Mouse (Mus musculus): ENCODE measurements around the gene Dnajb14.
"Not testable (repeated sequence)": the region's sequence is repeated elsewhere in the genome, so short reads cannot be mapped to it uniquely, and the experiment has no call there.

Gene Dnajb14

DNA sequence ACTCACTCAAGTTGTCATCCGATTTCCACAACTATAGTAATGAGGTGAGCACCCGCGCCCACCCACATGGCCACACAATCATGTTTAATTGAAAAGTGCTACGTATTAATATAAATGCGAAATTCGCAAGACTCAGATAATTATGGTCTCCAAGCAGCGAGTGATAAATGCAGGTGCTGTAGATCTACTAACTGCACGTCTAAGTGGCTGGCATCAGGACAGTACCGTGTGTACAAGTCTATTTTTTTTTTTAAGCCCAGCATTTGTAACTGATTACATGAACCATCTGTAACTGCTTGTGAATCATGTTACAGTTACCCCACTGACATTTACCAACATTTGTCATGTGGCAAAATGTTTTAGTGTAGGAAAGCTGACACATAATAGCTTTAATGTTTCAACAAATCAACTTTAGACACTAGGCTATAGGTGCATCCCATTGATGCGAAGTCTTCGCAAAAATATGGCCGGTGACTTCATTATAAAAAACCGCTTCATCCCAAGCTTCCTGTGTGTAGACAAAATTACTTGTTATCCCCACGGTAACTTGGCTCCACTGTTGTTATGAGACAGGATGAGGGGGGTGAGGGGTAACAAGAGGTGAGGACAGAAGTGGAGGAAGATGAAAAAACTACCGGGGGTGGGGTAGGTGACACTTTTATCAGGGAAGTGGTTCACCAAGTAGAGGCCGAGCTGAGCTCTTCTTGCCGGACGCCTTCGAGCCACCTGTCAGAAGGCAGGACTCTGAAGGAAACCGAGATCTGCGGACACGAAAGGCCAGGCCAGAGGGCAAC lies 3.9 kb upstream of the Dnajb14 start:
- DNase-seq (ENCODE audit: low read depth, low spot score): peak; percentile 80

GRCm38 (mm10) chr3:137864124-137864987 lies 3.1 kb upstream of the Dnajb14 start, which contains the start of gene H2afz:
Gene H2afz (plus strand): TSS chr3:137864487.
- peak; percentile 97 for DNase-seq (ENCODE audit: low read depth, low spot score)

DNA sequence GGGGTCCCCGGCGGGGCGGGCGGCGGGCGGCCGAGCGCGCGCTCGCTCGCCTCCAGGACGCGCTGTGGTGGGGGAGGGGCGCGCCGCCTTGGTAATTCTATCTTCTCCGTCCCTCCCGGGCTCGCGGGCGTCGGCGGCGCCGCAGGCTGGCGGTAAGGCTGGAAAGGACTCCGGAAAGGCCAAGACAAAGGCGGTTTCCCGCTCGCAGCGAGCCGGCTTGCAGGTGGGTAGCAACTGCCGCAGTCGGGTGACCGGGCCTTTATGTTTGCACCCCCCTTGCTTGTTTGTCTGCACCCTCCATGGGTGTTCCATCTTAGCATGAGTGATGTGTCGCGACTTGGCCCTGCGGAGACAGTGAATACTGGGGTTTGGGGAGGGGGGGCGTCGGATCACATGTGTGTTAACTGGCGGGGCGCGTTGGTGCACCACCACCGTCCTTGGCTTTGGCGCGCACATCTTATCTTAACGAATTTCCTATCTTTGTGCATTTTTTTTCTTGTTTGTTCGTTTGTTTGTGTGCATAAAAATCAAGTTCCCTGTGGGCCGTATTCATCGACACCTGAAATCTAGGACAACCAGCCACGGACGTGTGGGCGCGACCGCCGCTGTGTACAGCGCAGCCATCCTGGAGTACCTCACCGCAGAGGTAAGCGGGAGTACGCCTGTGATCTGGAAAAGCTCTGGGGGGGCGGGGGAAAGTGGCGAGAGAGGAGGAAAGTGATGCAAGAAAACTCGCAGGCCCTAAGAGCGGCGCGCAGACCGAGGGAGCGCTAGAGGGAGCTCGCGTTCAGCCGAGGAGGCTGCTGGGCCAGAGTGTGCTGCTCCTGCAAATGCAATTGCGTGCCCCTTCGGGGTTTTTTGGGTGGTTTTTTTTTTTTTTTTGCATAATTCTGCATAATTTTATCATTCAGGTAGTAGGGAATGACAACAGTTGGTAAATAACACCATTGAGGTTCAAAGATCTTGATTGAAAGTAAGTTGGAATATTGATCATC lies 2.2 kb upstream of the Dnajb14 start:
- DNase-seq (ENCODE audit: low read depth, low spot score): peak; percentile 92

- DNase-seq (ENCODE audit: low read depth, low spot score): peak; percentile 84
These were observed 390 bp upstream of the Dnajb14 start for GRCm38 (mm10) chr3:137867133-137867436.

DNA sequence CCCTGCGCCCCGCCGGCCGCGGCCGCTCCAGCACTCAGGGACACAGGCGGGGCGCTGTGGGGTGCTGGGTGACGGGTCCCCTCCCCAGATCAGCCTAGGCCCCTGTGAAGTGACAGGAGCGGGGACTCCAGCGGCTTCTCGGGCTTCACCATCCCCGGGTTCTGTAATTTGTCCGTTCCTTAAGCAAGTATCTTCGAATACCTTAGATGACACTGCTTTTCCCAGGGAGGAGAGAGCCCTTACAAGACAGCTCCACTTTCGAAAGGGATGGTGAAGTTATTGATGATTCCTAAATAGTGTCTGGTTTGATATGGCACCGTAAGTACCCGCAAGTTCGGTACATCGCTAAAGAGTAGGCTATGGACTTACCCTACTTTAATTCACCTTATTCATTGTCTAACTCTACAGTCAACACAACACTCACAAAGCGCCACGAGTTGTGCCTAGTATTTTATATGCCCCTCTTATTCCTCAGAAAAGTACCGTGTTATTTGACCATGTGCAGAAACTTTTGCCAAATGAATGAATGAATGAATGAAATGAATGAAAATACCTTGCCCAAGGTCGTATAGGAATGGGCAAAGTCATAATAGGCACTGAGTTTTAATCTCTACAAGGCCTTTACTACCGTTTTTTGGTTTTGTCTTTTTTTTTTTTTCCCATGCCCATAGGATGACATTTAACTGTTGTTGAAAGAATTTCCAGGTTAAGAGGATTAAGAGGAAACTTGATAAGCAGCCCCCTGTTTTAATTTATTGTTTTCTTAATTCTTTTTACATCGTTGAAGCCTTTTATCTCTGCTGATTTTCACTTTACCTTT lies 829 bp downstream of the Dnajb14 start:
- DNase-seq (ENCODE audit: low read depth, low spot score): peak; percentile 46

- no peak for DNase-seq (ENCODE audit: low read depth, low spot score)
These were observed 1.9 kb downstream of the Dnajb14 start for GRCm38 (mm10) chr3:137869395-137869794.

GRCm38 (mm10) chr3:137879313-137879712 lies 11.8 kb downstream of the Dnajb14 start:
- DNase-seq (ENCODE audit: low read depth, low spot score): peak; percentile 48

GRCm38 (mm10) chr3:137880109-137880748 lies 12.8 kb downstream of the Dnajb14 start:
- DNase-seq (ENCODE audit: low read depth, low spot score): no peak

GRCm38 (mm10) chr3:137881093-137881492 lies 13.6 kb downstream of the Dnajb14 start:
- DNase-seq (ENCODE audit: low read depth, low spot score): no peak

- DNase-seq (ENCODE audit: low read depth, low spot score): no peak
These were observed 20.5 kb downstream of the Dnajb14 start for GRCm38 (mm10) chr3:137887961-137888360.

DNA sequence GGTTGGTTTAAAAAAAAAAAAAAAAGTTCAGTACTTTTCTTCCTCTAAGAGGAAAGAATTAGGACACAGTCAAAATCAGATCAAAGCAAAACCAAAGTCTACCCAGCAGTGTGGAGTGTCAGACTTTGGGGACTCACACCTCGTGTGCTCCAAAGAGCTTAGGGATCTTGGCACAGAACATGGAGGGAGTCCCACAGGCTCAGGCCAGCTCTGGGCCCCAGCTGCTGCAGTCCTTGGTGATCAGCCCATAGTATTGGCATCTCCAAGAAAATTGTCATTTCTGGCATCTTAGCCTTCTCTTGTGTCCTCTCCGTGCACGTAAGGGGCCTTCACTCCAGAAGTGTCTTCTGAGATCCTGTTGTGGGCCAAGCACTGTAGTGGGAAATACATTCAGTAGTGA lies 23.6 kb downstream of the Dnajb14 start:
- DNase-seq (ENCODE audit: low read depth, low spot score): no peak

GRCm38 (mm10) chr3:137892118-137892517 lies 24.6 kb downstream of the Dnajb14 start:
- no peak for DNase-seq (ENCODE audit: low read depth, low spot score)

GRCm38 (mm10) chr3:137893789-137894188 lies 26.3 kb downstream of the Dnajb14 start:
- no peak for DNase-seq (ENCODE audit: low read depth, low spot score)

GRCm38 (mm10) chr3:137895196-137895595 lies 27.7 kb downstream of the Dnajb14 start:
- DNase-seq (ENCODE audit: low read depth, low spot score): peak; percentile 48

- no peak for DNase-seq (ENCODE audit: low read depth, low spot score)
These were observed 28.9 kb downstream of the Dnajb14 start for GRCm38 (mm10) chr3:137896386-137896785.

GRCm38 (mm10) chr3:137896867-137897266 lies 29.4 kb downstream of the Dnajb14 start:
- no peak for DNase-seq (ENCODE audit: low read depth, low spot score)

- DNase-seq (ENCODE audit: low read depth, low spot score): no peak
These were observed 30.2 kb downstream of the Dnajb14 start for GRCm38 (mm10) chr3:137897685-137898084.

- DNase-seq (ENCODE audit: low read depth, low spot score): no peak
These were observed 32.7 kb downstream of the Dnajb14 start for GRCm38 (mm10) chr3:137900149-137900548.

DNA sequence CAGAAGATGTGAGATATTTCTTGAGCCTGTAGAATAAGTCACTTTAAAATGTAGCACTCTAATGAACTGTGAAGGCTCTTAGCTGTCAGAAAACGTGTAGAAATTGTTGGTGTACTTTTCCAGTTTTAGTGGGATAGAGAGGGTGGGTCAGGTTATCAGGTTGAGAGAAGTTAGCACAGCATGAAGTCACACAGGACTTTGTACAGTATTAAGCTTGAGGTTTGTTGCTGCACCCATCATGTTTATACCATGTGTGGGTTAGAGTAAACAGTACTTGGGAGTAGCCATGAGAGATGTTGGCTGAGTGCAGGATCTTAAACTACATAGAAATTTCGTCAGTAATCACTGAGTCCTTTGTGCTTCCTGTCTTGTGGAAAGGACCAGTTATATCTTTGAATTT lies 45.6 kb downstream of the Dnajb14 start:
- no peak for DNase-seq (ENCODE audit: low read depth, low spot score)

DNA sequence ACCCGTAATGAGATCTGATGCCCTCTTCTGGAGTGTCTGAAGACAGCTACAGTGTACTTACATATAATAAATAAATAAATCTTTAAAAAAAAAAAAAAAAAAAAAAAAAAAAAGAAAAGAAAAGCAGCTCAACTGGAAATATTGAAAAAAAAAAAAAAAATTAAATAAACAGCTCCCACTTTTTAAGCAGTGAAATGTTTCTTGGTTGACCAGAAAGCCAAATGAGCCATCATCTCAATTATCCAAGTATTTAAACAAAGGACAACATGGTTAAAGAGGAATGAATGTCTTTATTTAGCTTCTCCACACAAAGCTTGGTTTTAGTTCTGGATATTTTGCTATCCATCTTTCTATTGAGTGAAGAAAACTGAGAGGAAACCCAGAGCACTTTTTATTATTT lies 47.1 kb downstream of the Dnajb14 start:
- DNase-seq (ENCODE audit: low read depth, low spot score): not testable (repeated sequence)
